Mouse (Mus musculus): ENCODE data around the gene Zfp92. TPM values are rescaled to one million over a fixed set of nuclear protein-coding genes. Genes with fewer than 3 reads are reported as not detected.

Gene Zfp92
- polyA plus RNA-seq, 1 experiment from 2014 or later: 0.38 TPM

Other genes starting within 250 kb of the Zfp92 start
- gene Spin2d, start 234.1 kb upstream of the Zfp92 start, polyA plus RNA-seq (2014; fragmentation: Nextera tagmentation; extraction: Ambion mirVana): not detected in 2 replicates
- 4.7 and 12.4 TPM in 2 replicates for gene Xlr3b, start 218.9 kb upstream of the Zfp92 start, polyA plus RNA-seq (2014; fragmentation: Nextera tagmentation; extraction: Ambion mirVana)
- gene Xlr4b, start 196.8 kb upstream of the Zfp92 start, polyA plus RNA-seq (2014; fragmentation: Nextera tagmentation; extraction: Ambion mirVana): 0.50 and 1.2 TPM in 2 replicates
- 11.3 and 11.9 TPM in 2 replicates for gene F8a, start 182.8 kb upstream of the Zfp92 start, polyA plus RNA-seq (2014; fragmentation: Nextera tagmentation; extraction: Ambion mirVana)
- gene Xlr4c, start 168.0 kb upstream of the Zfp92 start, polyA plus RNA-seq (2014; fragmentation: Nextera tagmentation; extraction: Ambion mirVana): 0.55 and 2.1 TPM in 2 replicates
- gene Xlr3c, start 145.7 kb upstream of the Zfp92 start, polyA plus RNA-seq (2014; fragmentation: Nextera tagmentation; extraction: Ambion mirVana): not detected in 2 replicates
- gene Xlr5a, start 118.1 kb upstream of the Zfp92 start, polyA plus RNA-seq (2014; fragmentation: Nextera tagmentation; extraction: Ambion mirVana): 0.26 TPM in 1 of 2 replicates, not detected in the other
- gene Xlr5c, start 118.1 kb upstream of the Zfp92 start, polyA plus RNA-seq (2014; fragmentation: Nextera tagmentation; extraction: Ambion mirVana): not detected in 2 replicates
- gene Gm45015, start 74.3 kb upstream of the Zfp92 start, polyA plus RNA-seq (2014; fragmentation: Nextera tagmentation; extraction: Ambion mirVana): not detected in 2 replicates
- gene Zfp275, start 68.5 kb upstream of the Zfp92 start, polyA plus RNA-seq (2014; fragmentation: Nextera tagmentation; extraction: Ambion mirVana): 14.9 and 16.3 TPM in 2 replicates
- gene Gm18336, start 12.4 kb upstream of the Zfp92 start, polyA plus RNA-seq (2014; fragmentation: Nextera tagmentation; extraction: Ambion mirVana): not detected in 2 replicates
- not detected in 2 replicates for gene Trex2, start 24.2 kb downstream of the Zfp92 start, polyA plus RNA-seq (2014; fragmentation: Nextera tagmentation; extraction: Ambion mirVana)
- 58.2 and 59.4 TPM in 2 replicates for gene Haus7, start 47.9 kb downstream of the Zfp92 start, polyA plus RNA-seq (2014; fragmentation: Nextera tagmentation; extraction: Ambion mirVana)
- gene Bgn, start 72.5 kb downstream of the Zfp92 start, polyA plus RNA-seq (2014; fragmentation: Nextera tagmentation; extraction: Ambion mirVana): 52.7 and 58.1 TPM in 2 replicates
- 0.26 and 0.49 TPM in 2 replicates for gene Atp2b3, start 92.0 kb downstream of the Zfp92 start, polyA plus RNA-seq (2014; fragmentation: Nextera tagmentation; extraction: Ambion mirVana)
- 4.6 and 4.9 TPM in 2 replicates for gene Dusp9, start 228.3 kb downstream of the Zfp92 start, polyA plus RNA-seq (2014; fragmentation: Nextera tagmentation; extraction: Ambion mirVana)
- 17.9 and 20.6 TPM in 2 replicates for gene Pnck, start 249.0 kb downstream of the Zfp92 start, polyA plus RNA-seq (2014; fragmentation: Nextera tagmentation; extraction: Ambion mirVana)